Comparison of ENCODE assay signal across 8 mouse cellular contexts in the genomic region with DNA sequence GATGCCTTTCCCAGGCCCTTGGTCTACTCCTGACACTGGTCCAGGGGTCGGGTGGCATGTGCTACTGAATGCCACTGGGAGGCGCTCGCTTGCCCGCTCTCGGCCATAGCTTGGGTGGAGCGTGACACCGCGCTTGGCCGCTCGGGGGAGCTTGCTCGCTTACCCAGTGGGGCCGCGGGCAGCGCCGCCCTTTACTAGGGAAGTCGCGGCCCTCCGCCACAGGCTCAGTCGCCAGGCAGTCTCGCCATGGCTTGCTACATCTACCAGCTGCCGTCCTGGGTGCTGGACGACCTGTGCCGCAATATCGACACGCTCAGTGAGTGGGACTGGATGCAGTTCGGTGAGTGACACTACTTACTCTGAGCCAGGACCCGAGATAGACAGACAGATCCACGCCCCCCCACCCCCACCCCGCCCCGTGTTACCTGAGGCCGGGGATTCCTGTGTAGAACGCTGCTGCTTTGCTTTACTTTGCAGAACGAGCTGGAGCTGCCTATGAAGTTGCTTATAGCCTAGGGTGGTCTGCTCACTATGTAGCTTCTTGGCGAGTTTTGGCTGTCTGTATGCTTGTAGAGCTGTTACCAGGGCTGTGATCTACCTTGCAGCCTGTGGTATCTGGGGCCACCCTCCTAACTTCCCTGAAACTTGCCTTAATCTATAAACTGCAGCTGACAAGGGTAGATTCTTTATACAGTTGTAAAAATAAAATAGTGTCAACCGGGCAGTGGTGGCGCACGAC. TPM values are rescaled to one million over a fixed set of nuclear protein-coding genes. Genes with fewer than 3 reads are reported as not detected.
A peak's percentile ranks its signal among the peaks of the same experiment; 100 is the strongest.
DNase-seq lines count a peak whose midpoint lies in the region; ATAC-seq and TF ChIP-seq lines count a peak whose summit lies in the region.

A gene (plus strand): TSS at position 166 of the 739 bp plus-strand sequence.

- no peaks in the 10 kb centered on the region for H3K36me3 ChIP-seq in hindbrain, postnatal 0 days (ENCODE audit: insufficient read depth, low read length)

- H3K9ac ChIP-seq in hindbrain, postnatal 0 days (replicated peaks; ENCODE audit: low read length) = peak within 1 kb of the TSS; percentile 56

- peak; percentile 96 for ATAC-seq in hindbrain, postnatal 0 days
- peak; percentile 100 for ATAC-seq in megakaryocyte, adult 5-6 weeks (ENCODE audit: poor library complexity, severe bottlenecking)

- 8% methylated on average over 37 of the region's 37 CpGs for WGBS in hindbrain, postnatal 0 days

- no peaks in the 10 kb centered on the region for H3K9me3 ChIP-seq in hindbrain, postnatal 0 days (ENCODE audit: low read length)

- peak; percentile 93 for DNase-seq in T-cell, adult 2 months (ENCODE audit: low spot score)
- DNase-seq in cerebellum, postnatal 4 days (ENCODE audit: low spot score in 2 of 2) = peak; percentile 91 to 95
- peak; percentile 97 for DNase-seq in gastrocnemius, adult 2 months
- peak; percentile 95 for DNase-seq in hindbrain, postnatal 0 days (ENCODE audit: low spot score)
- DNase-seq in left cerebral cortex, adult 2 months (ENCODE audit: extremely low spot score in 1 of 2, low spot score in 2 of 2) = peak; percentile 93 to 96
- peak; percentile 94 to 95 for DNase-seq in right cerebral cortex, adult 2 months (ENCODE audit: low spot score in 2 of 2)
- peak; percentile 96 for DNase-seq in urinary bladder, postnatal 14 days (ENCODE audit: low spot score)

- H3K4me2 ChIP-seq in hindbrain, postnatal 0 days (ENCODE audit: low read depth, low read length) = peak within 1 kb of the TSS; percentile 70

- intact Hi-C loops in gastrocnemius, adult 2 months (cut with DNase I) = loop anchor here (1.0 to 5.0 kb wide), 3 partner anchors 43 to 104 kb away; a partner anchor contains a TSS
- intact Hi-C loops in left cerebral cortex, adult 2 months (cut with DNase I) = loop anchor here (1.0 to 5.0 kb wide), 3 partner anchors 43 to 439 kb away; a partner anchor contains a TSS

- no peaks in the 10 kb centered on the region for H3K27me3 ChIP-seq in hindbrain, postnatal 0 days (ENCODE audit: insufficient read depth, low read length)

- H3K4me3 ChIP-seq in gastrocnemius, adult 2 months = peak within 1 kb of the TSS; percentile 82
- peak within 1 kb of the TSS; percentile 44 for H3K4me3 ChIP-seq in hindbrain, postnatal 0 days (ENCODE audit: low read length)
- peak within 1 kb of the TSS; percentile 83 for H3K4me3 ChIP-seq in left cerebral cortex, adult 2 months

- H3K27ac ChIP-seq in gastrocnemius, adult 2 months = peak within 1 kb of the TSS; percentile 90
- H3K27ac ChIP-seq in hindbrain, postnatal 0 days = no peak within 1 kb of the TSS
- peak within 1 kb of the TSS; percentile 66 for H3K27ac ChIP-seq in left cerebral cortex, adult 2 months

- H3K4me1 ChIP-seq in hindbrain, postnatal 0 days (ENCODE audit: insufficient read depth, low read length) = no peaks in the 10 kb centered on the region

- peak; percentile 100 for TF ChIP-seq CTCF in gastrocnemius, adult 2 months (IDR thresholded peaks at IDR 0.05)
- peak; percentile 98 for TF ChIP-seq CTCF in hindbrain, postnatal 0 days (IDR thresholded peaks at IDR 0.05; ENCODE audit: low read depth)
- peak; percentile 100 for TF ChIP-seq CTCF in left cerebral cortex, adult 2 months (IDR thresholded peaks at IDR 0.05)

RNA-seq across cellular contexts. Expression of the gene that starts here (rescaled TPM):
- 1 to 10 TPM; 3.9 to 6.1 TPM for total RNA-seq in gastrocnemius, adult 2 months (2021)
- total RNA-seq in hindbrain, postnatal 0 days (2014; rRNA removed) = 12.1 and 13.9 TPM in 2 replicates
- polyA plus RNA-seq in hindbrain, postnatal 0 days (2015; fragmentation: Nextera tagmentation; extraction: Ambion mirVana) = 4.6 and 4.8 TPM in 2 replicates
- total RNA-seq in left cerebral cortex, adult 2 months (2021) = 10 to 100 TPM; 21.6 to 25.6 TPM
- total RNA-seq in megakaryocyte, adult 5-6 weeks (2015) = 22.5 and 25.3 TPM in 2 replicates
- 63.1 and 83.2 TPM in 2 replicates for total RNA-seq in megakaryocyte, adult 5-6 weeks (2017)
